Mouse (Mus musculus) kidney, adult 8-10 months (tissue): ENCODE results near the gene Hes3.
A peak's percentile ranks its signal among the peaks of the same experiment; 100 is the strongest.

Source experiments
- DNase-seq, 2 experiments: peaks; one replicate each; pipeline ENCODE4 v3.0.0; 2022

Gene Hes3

GRCm38 (mm10) chr4:152291562-152291961 is at the start of gene Hes3:
Hes3 (minus strand) TSS chr4:152291662.
- DNase-seq, result no peak

- no peak for DNase-seq
Observed at GRCm38 (mm10) chr4:152340584-152341284, 49.3 kb upstream of the Hes3 start.

GRCm38 (mm10) chr4:152339293-152339790 is 47.9 kb upstream of the Hes3 start:
- no peak for DNase-seq

GRCm38 (mm10) chr4:152338419-152339292 is 47.2 kb upstream of the Hes3 start, which contains the start of gene Chd5:
Chd5 (plus strand) TSS chr4:152338651.
- no peak for DNase-seq

GRCm38 (mm10) chr4:152337772-152338171 is 46.3 kb upstream of the Hes3 start:
- DNase-seq, result no peak

GRCm38 (mm10) chr4:152333587-152333986 is 42.1 kb upstream of the Hes3 start:
- no peak for DNase-seq

GRCm38 (mm10) chr4:152332952-152333351 is 41.5 kb upstream of the Hes3 start:
- peak; percentile 37 to 68 for DNase-seq

- no peak for DNase-seq
Observed at GRCm38 (mm10) chr4:152328691-152329090, 37.2 kb upstream of the Hes3 start.

- DNase-seq, result no peak
Observed at GRCm38 (mm10) chr4:152326543-152326942, 35.1 kb upstream of the Hes3 start.

GRCm38 (mm10) chr4:152325574-152326411 is 34.3 kb upstream of the Hes3 start, which contains the start of gene Rpl22:
Rpl22 (plus strand) TSS chr4:152325742.
- peak; percentile 95 to 97 for DNase-seq

- no peak for DNase-seq
Observed at GRCm38 (mm10) chr4:152324641-152325562, 33.4 kb upstream of the Hes3 start.

- DNase-seq, result peak; percentile 42 to 50
Observed at GRCm38 (mm10) chr4:152321464-152321863, 30.0 kb upstream of the Hes3 start.

GRCm38 (mm10) chr4:152318517-152319234 is 27.2 kb upstream of the Hes3 start, which contains the start of gene Rnf207:
Rnf207 (minus strand) TSS chr4:152318993.
- DNase-seq, result peak; percentile 42 to 69

GRCm38 (mm10) chr4:152317631-152318033 is 26.2 kb upstream of the Hes3 start:
- DNase-seq, result no peak

- DNase-seq, result no peak
Observed at GRCm38 (mm10) chr4:152315498-152316213, 24.2 kb upstream of the Hes3 start.

- no peak for DNase-seq
Observed at GRCm38 (mm10) chr4:152313934-152314333, 22.5 kb upstream of the Hes3 start.

- no peak for DNase-seq
Observed at GRCm38 (mm10) chr4:152313211-152313632, 21.8 kb upstream of the Hes3 start.

GRCm38 (mm10) chr4:152312186-152312585 is 20.7 kb upstream of the Hes3 start:
- no peak for DNase-seq

GRCm38 (mm10) chr4:152307542-152307941 is 16.1 kb upstream of the Hes3 start:
- no peak for DNase-seq

- DNase-seq, result no peak
Observed at GRCm38 (mm10) chr4:152305991-152306390, 14.5 kb upstream of the Hes3 start.
